In the genomic region with DNA sequence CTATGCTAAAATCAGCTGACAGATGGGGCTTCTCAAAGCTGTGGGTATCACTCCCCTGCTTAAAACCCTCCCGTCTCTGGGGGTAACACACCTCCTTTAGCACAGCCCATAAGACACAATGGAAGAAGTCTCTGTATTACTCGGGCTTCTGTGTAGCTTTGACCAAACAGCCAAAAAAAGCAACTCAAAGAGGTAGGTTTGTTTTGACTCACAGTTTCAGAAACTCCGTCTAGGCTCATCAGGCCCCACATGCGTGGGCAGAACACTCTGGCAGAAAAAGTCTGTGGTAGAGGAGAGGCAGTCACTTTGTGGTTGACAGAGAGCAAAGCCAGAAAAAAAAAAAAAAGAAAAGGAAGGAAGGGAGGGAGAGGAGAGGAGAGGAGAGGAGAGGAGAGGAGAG, we compare ENCODE assay signal across 23 mouse cellular contexts.
DNase-seq lines count a peak whose midpoint lies in the region; ATAC-seq and TF ChIP-seq lines count a peak whose summit lies in the region.
"Had no signal": no experiment of that assay in that cellular context is flagged by ENCODE, and none has a peak within 500 bp of the region (broad histone marks: within the 10 kb centered on the region; RNA-seq: fewer than 3 reads in every experiment).

No protein-coding gene starts in this region.

- TF ChIP-seq CTCF in CH12.LX (conservative IDR thresholded peaks at IDR 0.05 in 1 of 2, IDR thresholded peaks at IDR 0.05 in 1 of 2; ENCODE audit: low read depth in 2 of 2, low read length in 2 of 2): no peak

- dilution Hi-C loops in CH12.LX (cut with MboI; ENCODE audit: extremely low pct_ligation_motif_present, extremely low pct_unique_long_range_greater_than_20kb, low sequenced_read_pairs): no loop called here

- H3K4me2 ChIP-seq in CH12.LX (ENCODE audit: insufficient read depth, low read depth, poor library complexity, severe bottlenecking): peak overlapping the region; percentile 16; the same call in 1 of the 2 replicates
- H3K4me2 ChIP-seq: embryonic facial prominence, embryonic 12.5 days; forebrain, embryonic 12.5 days had no signal

- H3K9me3 ChIP-seq in CH12.LX (replicated peaks; ENCODE audit: low read length): no peaks in the 10 kb centered on the region
- H3K9me3 ChIP-seq: embryonic facial prominence, embryonic 10.5 days; embryonic facial prominence, embryonic 12.5 days; forebrain, embryonic 10.5 days; forebrain, embryonic 12.5 days had no signal

- H3K9ac ChIP-seq in CH12.LX (ENCODE audit: insufficient read depth, low read depth): no peak overlapping the region
- H3K9ac ChIP-seq: embryonic facial prominence, embryonic 12.5 days; forebrain, embryonic 12.5 days had no signal

- TF ChIP-seq POLR2A in CH12.LX (IDR thresholded peaks at IDR 0.05; ENCODE audit: low read depth, low read length): no peak

- no peaks in the 10 kb centered on the region for H3K36me3 ChIP-seq in CH12.LX (replicated peaks in 1 of 2; ENCODE audit: control insufficient read depth in 1 of 2, insufficient read depth in 1 of 2, low read length in 1 of 2)
- H3K36me3 ChIP-seq: embryonic facial prominence, embryonic 10.5 days; embryonic facial prominence, embryonic 12.5 days; forebrain, embryonic 10.5 days; forebrain, embryonic 12.5 days had no signal

- no peak for TF ChIP-seq RAD21 in CH12.LX (IDR thresholded peaks at IDR 0.05; ENCODE audit: low read depth, low read length)

- in situ Hi-C loops in CH12.LX (cut with MboI; ENCODE audit: low pct_ligation_motif_present, low pct_unique_long_range_greater_than_20kb, low sequenced_read_pairs): no loop called here

- H3K27me3 ChIP-seq in CH12.LX (replicated peaks): peaks cover 3% of the 10 kb centered on the region
- H3K27me3 ChIP-seq: embryonic facial prominence, embryonic 12.5 days; forebrain, embryonic 12.5 days had no signal

- H3K79me2 ChIP-seq in CH12.LX (replicated peaks; ENCODE audit: control insufficient read depth, extremely low read depth, insufficient read depth, poor library complexity, severe bottlenecking): no peaks in the 10 kb centered on the region

- no peak overlapping the region for H3K4me3 ChIP-seq in CH12.LX (replicated peaks in 1 of 3; ENCODE audit: low read depth in 2 of 3, low read length in 2 of 3, poor library complexity in 1 of 3)
- H3K4me3 ChIP-seq: embryonic facial prominence, embryonic 10.5 days; embryonic facial prominence, embryonic 12.5 days; forebrain, embryonic 10.5 days; forebrain, embryonic 12.5 days had no signal

- TF ChIP-seq EP300 in CH12.LX (IDR thresholded peaks at IDR 0.05; ENCODE audit: low read length): peak; percentile 86

- peaks cover 5 to 11% of the 10 kb centered on the region in 2 experiments; a peak in 2 of 4 replicates for H3K4me1 ChIP-seq in CH12.LX (ENCODE audit: control insufficient read depth in 1 of 2, insufficient read depth in 2 of 2)
- H3K4me1 ChIP-seq: embryonic facial prominence, embryonic 10.5 days; embryonic facial prominence, embryonic 12.5 days; forebrain, embryonic 10.5 days; forebrain, embryonic 12.5 days had no signal

- H3K27ac ChIP-seq in CH12.LX (ENCODE audit: insufficient read depth, low read depth): no peak overlapping the region
- H3K27ac ChIP-seq: embryonic facial prominence, embryonic 10.5 days; embryonic facial prominence, embryonic 12.5 days; forebrain, embryonic 10.5 days; forebrain, embryonic 12.5 days had no signal

- ATAC-seq in erythroid progenitor cell, adult 5-6 weeks (replicated peaks; ENCODE audit: low FRiP score, poor library complexity, severe bottlenecking): no peak
- ATAC-seq: activated CD4-positive, CD25-positive, alpha-beta regulatory T cell, adult 4 months; forebrain, embryonic 14.5 days; forebrain, embryonic 16.5 days had no signal

- DNase-seq in CD4-positive helper T cell, adult 2 months (ENCODE audit: low read depth, low spot score): peak; percentile 30
- peak; percentile 33 for DNase-seq in CD4-positive, CD25-positive, alpha-beta regulatory T cell, adult 2 months (ENCODE audit: low read depth, low spot score)
- peak; percentile 78 for DNase-seq in CH12.LX (ENCODE audit: extremely low read depth)
- DNase-seq in induced T-regulatory cell, adult 2 months (ENCODE audit: low read depth): peak; percentile 34
- DNase-seq in T-cell, adult 2 months (ENCODE audit: low spot score): no peak
- DNase-seq in lung, postnatal 25 days (ENCODE audit: low spot score): no peak
- no peak for DNase-seq in cerebellum, adult 18-20 months
- DNase-seq: adrenal gland, adult 8-10 months; adrenal gland, postnatal 14 days; adrenal gland, postnatal 36 days; cerebellum, adult 11 months; cerebellum, adult 2 months; cerebellum, adult 9-10 months; cerebellum, postnatal 10 days; cerebellum, postnatal 25 days had no signal

TF ChIP-seq in CH12.LX, 34 proteins besides CTCF, POLR2A, EP300 and RAD21:
- TF ChIP-seq MEF2A (IDR thresholded peaks at IDR 0.05; ENCODE audit: borderline replicate concordance, low read depth, low read length) (peak; percentile 88), RCOR1 (conservative IDR thresholded peaks at IDR 0.05; ENCODE audit: low read depth, low read length) (no peak), MYC (IDR thresholded peaks at IDR 0.05; ENCODE audit: low read depth, low read length) (no peak), USF2 (conservative IDR thresholded peaks at IDR 0.05; ENCODE audit: low read depth, low read length) (no peak), CHD2 (IDR thresholded peaks at IDR 0.05; ENCODE audit: low read length) (no peak), NELFE (IDR thresholded peaks at IDR 0.05; ENCODE audit: low read depth, low read length) (no peak), USF1 (IDR thresholded peaks at IDR 0.05; ENCODE audit: low read depth, low read length) (no peak), MAZ (IDR thresholded peaks at IDR 0.05; ENCODE audit: low read depth, low read length) (no peak; the same call in 1 of the 2 replicates), HCFC1 (IDR thresholded peaks at IDR 0.05; ENCODE audit: low read depth, low read length) (no peak; the same call in 1 of the 2 replicates), MXI1 (IDR thresholded peaks at IDR 0.05; ENCODE audit: low read depth, low read length) (no peak), POLR2AphosphoS2 (IDR thresholded peaks at IDR 0.05; ENCODE audit: low read depth, low read length) (no peak), KAT2A (IDR thresholded peaks at IDR 0.05; ENCODE audit: insufficient replicate concordance, low read length) (no peak), E2F4 (IDR thresholded peaks at IDR 0.05; ENCODE audit: insufficient replicate concordance, low read depth, low read length) (no peak), NRF1 (IDR thresholded peaks at IDR 0.05; ENCODE audit: low read depth, low read length) (no peak), UBTF (IDR thresholded peaks at IDR 0.05; ENCODE audit: low read depth, low read length) (no peak), TBP (conservative IDR thresholded peaks at IDR 0.05; ENCODE audit: low read depth, low read length) (no peak), BHLHE40 (IDR thresholded peaks at IDR 0.05; ENCODE audit: low read depth, low read length) (peak; percentile 58; the same call in 1 of the 2 replicates), ZNF384 (IDR thresholded peaks at IDR 0.05; ENCODE audit: low read depth, low read length) (peak; percentile 85), ZC3H11A (IDR thresholded peaks at IDR 0.05; ENCODE audit: low read depth, low read length) (no peak), ELF1 (IDR thresholded peaks at IDR 0.05; ENCODE audit: low read depth, low read length) (no peak), CHD1 (IDR thresholded peaks at IDR 0.05; ENCODE audit: low read depth, low read length) (no peak), PAX5 (IDR thresholded peaks at IDR 0.05; ENCODE audit: low read length) (no peak), SMC3 (IDR thresholded peaks at IDR 0.05; ENCODE audit: low read depth, low read length) (no peak), MAFK (IDR thresholded peaks at IDR 0.05; ENCODE audit: insufficient replicate concordance, low read length) (no peak), IRF4 (IDR thresholded peaks at IDR 0.05; ENCODE audit: low read depth, low read length) (peak; percentile 92), JUN (IDR thresholded peaks at IDR 0.05; ENCODE audit: insufficient read depth, low read depth, low read length) (peak; percentile 68), GABPA (IDR thresholded peaks at IDR 0.05; ENCODE audit: insufficient replicate concordance, low read depth, low read length) (no peak), ZKSCAN1 (IDR thresholded peaks at IDR 0.05; ENCODE audit: borderline replicate concordance, low read depth, low read length) (no peak), MAX (IDR thresholded peaks at IDR 0.05; ENCODE audit: low read length) (no peak), ZMIZ1 (IDR thresholded peaks at IDR 0.05; ENCODE audit: low read depth, low read length) (no peak), ETS1 (conservative IDR thresholded peaks at IDR 0.05; ENCODE audit: low read depth, low read length) (peak; percentile 56), TCF12 (IDR thresholded peaks at IDR 0.05; ENCODE audit: low read depth, low read length) (0 out of 2 replicates have a peak, but pooled peaks have one; percentile 20), JUND (conservative IDR thresholded peaks at IDR 0.05; ENCODE audit: low read depth, low read length) (peak; percentile 87), SIN3A (IDR thresholded peaks at IDR 0.05; ENCODE audit: low read length) (no peak)

Comparison
In these comparisons a context has a peak if more than half of its experiments do, and no peak if none do; other contexts are left out.
1. DNase-seq: peak in CD4-positive helper T cell, adult 2 months (single experiment), CD4-positive, CD25-positive, alpha-beta regulatory T cell, adult 2 months (single experiment), CH12.LX (single experiment) and induced T-regulatory cell, adult 2 months (single experiment); none in T-cell, adult 2 months (single experiment), lung, postnatal 25 days (single experiment) and cerebellum, adult 18-20 months (0 of 2).